Mouse (Mus musculus): ENCODE data around the gene Wdr83os. TPM values are rescaled to one million over a fixed set of nuclear protein-coding genes. Genes with fewer than 3 reads are reported as not detected.

Wdr83os gene
- polyA plus RNA-seq (2012; ENCODE audit: insufficient read depth, insufficient read length, low replicate concordance, missing spikeins): not detected in 2 replicates

DNA sequence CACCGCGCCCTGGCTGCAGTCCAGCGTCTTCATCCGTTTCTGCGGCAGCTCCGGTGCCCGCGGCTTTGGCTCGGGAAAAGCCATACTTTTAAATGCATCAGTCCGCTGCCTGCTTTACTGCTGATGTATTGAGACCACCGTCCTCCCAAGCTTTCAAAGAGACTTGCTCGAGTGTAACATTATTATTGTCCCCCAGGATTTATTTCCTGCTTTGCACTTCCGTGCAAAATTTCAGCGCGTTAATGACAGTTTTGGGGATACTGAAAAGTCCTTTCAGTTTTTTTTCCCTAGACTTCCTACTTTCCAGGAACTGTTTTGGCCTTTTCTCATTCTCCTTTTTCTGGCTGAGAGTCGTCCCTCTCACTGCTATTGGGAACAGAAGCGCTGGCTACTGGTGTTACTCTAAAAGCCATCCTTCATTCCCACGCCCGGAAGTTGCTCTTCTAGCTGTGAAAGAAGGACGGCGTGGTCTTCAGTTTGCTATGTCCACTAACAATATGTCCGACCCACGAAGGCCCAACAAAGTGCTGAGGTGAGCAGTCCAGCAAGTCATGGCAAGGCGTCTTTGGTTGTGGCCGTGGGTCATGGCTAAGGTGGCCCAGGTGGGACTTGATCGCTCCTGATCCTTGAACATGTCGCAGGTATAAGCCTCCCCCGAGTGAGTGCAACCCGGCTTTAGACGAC is at the start of gene Wdr83os:
Gene Wdr83os, plus strand, starts transcription at position 209 of the 684 bp plus-strand sequence.
- H3K27ac ChIP-seq (ENCODE audit: insufficient read depth, low read depth, low read length): peak within 1 kb of the TSS; percentile 55; the same call in 1 of the 2 replicates
- no peak for TF ChIP-seq POLR2A (IDR thresholded peaks at IDR 0.05; ENCODE audit: insufficient read depth, low read depth, low read length)
- TF ChIP-seq CTCF (IDR thresholded peaks at IDR 0.05; ENCODE audit: insufficient read depth, low read depth, low read length): no peak
- H3K4me3 ChIP-seq (ENCODE audit: insufficient read depth, low read depth, low read length): peak within 1 kb of the TSS; percentile 70
- H3K4me1 ChIP-seq (ENCODE audit: control insufficient read depth, insufficient read depth, low read length): peaks cover 22% of the 10 kb centered on the region
- whole genome bisulfite sequencing: under 1% methylated on average over 30 of the region's 30 CpGs

DNA sequence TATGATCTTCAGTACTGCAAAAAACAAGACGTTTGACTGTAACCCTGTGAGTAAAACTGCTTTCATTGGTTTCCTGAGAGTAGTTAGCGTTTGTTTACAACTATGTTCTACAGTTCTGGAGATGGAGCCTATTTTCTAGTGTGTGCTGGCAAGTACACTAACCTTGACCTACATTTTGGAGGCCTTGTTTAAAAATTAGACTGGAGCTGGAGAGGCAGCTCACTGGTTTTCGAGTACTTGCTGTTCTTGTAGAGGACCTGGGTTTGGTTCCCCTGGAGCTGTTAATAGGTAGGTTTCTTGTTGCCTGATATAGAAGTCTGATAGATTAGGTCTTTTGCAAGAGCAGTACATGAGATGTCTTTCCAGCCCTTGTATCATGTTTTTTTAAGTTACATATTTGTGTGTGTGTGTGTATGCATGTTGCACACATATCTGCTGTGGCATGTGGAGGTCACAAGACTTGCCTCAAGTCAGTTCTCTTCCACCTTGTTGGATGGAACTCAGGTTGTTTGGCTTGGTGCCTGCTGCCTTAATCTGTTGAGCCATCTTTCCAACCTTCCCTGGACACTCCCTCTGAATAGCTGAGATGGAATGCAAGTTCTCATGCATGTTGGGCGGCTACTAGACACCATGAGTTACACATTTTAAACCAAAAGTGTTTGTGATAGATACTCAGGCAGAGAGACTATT is 47.8 kb upstream of the Wdr83os start:
- peaks cover 7% of the 10 kb centered on the region for H3K4me1 ChIP-seq (ENCODE audit: control insufficient read depth, insufficient read depth, low read length)
- WGBS: 80% methylated on average over 4 of the region's 4 CpGs
- no peak overlapping the region for H3K27ac ChIP-seq (ENCODE audit: insufficient read depth, low read depth, low read length)
- no peak overlapping the region for H3K4me3 ChIP-seq (ENCODE audit: insufficient read depth, low read depth, low read length)
- no peak for TF ChIP-seq POLR2A (IDR thresholded peaks at IDR 0.05; ENCODE audit: insufficient read depth, low read depth, low read length)

DNA sequence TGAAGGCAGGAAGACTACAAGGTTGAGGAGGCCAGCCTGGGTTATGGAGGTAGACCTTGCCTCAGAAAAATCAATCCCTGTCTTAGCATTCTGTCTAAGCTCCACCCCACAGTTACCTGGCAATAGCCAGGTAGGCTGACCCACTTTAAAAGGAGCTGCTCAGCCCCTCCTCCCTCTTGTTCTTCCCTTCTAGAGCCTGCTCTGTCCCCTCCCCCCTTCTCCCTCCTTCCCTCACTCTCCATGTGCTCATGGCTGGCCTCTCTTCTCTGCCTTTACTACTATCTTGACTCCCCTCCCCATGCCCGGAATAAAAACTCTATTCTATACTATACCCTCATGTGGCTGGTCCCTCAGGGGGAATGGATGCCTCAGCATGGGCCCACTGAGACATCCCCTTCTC is 46.7 kb upstream of the Wdr83os start:
- WGBS: 72% methylated on average over 1 of the region's 1 CpGs
- no peak for TF ChIP-seq CTCF (IDR thresholded peaks at IDR 0.05; ENCODE audit: insufficient read depth, low read depth, low read length)
- TF ChIP-seq POLR2A (IDR thresholded peaks at IDR 0.05; ENCODE audit: insufficient read depth, low read depth, low read length): no peak
- peaks cover 10% of the 10 kb centered on the region for H3K4me1 ChIP-seq (ENCODE audit: control insufficient read depth, insufficient read depth, low read length)
- H3K4me3 ChIP-seq (ENCODE audit: insufficient read depth, low read depth, low read length): no peak overlapping the region
- H3K27ac ChIP-seq (ENCODE audit: insufficient read depth, low read depth, low read length): no peak overlapping the region

DNA sequence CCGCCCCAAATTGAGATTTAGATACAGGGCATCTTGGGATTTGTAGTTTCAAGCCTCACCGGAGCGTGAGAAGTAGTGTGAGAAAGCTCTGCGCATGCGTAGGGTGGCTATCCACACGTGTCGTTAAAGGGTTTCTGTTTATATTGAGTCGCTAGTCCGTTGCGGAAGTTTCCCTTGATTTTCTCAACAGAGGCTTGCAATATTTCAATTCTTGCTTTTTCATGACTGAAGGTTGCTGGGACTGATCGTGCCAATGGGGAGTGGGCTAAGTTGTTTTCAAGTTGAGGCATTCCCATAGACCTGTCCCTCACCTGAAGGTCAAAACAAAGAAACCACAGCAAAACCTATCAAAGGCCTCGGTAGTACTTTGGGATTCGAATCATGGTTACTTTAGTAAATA is 45.8 kb upstream of the Wdr83os start:
- no peak for TF ChIP-seq POLR2A (IDR thresholded peaks at IDR 0.05; ENCODE audit: insufficient read depth, low read depth, low read length)
- TF ChIP-seq CTCF (IDR thresholded peaks at IDR 0.05; ENCODE audit: insufficient read depth, low read depth, low read length): no peak
- peaks cover 6% of the 10 kb centered on the region for H3K4me1 ChIP-seq (ENCODE audit: control insufficient read depth, insufficient read depth, low read length)
- WGBS: 4% methylated on average over 13 of the region's 13 CpGs
- no peak overlapping the region for H3K27ac ChIP-seq (ENCODE audit: insufficient read depth, low read depth, low read length)
- no peak overlapping the region; the same call in 1 of the 2 replicates for H3K4me3 ChIP-seq (ENCODE audit: insufficient read depth, low read depth, low read length)

DNA sequence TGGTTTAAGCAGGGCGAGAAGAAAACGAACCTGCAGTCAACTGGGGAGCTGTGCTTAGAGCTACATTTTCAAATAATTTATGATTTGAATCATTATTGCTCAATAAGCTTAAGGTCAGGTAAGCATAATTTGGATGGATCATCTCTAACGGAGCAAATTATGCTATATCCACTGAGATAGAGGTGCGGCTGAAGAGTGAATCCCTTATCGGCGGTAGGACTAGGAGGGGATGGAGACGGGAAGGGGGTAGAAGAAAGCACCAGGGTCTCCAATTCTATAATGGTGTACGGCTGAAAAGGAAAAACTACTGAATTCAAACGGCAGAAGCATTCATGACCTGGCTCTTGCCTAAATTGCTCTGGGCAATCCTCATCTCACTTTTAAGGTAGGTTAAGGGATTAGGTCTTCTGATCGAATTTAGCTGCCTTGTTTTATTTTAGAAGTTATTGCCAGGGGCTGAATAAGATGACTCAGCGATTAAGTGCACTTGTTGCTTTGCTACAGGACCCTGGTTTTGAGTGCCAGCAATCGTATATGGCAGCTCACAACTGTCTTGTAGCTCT is 45.3 kb upstream of the Wdr83os start:
- TF ChIP-seq CTCF (IDR thresholded peaks at IDR 0.05; ENCODE audit: insufficient read depth, low read depth, low read length): no peak
- no peak for TF ChIP-seq POLR2A (IDR thresholded peaks at IDR 0.05; ENCODE audit: insufficient read depth, low read depth, low read length)
- WGBS: 4% methylated on average over 12 of the region's 12 CpGs
- Histone ChIP-seq H3K4me3 (ENCODE audit: insufficient read depth, low read depth, low read length) (no peak overlapping the region), H3K4me1 (ENCODE audit: control insufficient read depth, insufficient read depth, low read length) (peaks cover 6% of the 10 kb centered on the region), H3K27ac (ENCODE audit: insufficient read depth, low read depth, low read length) (no peak overlapping the region)

DNA sequence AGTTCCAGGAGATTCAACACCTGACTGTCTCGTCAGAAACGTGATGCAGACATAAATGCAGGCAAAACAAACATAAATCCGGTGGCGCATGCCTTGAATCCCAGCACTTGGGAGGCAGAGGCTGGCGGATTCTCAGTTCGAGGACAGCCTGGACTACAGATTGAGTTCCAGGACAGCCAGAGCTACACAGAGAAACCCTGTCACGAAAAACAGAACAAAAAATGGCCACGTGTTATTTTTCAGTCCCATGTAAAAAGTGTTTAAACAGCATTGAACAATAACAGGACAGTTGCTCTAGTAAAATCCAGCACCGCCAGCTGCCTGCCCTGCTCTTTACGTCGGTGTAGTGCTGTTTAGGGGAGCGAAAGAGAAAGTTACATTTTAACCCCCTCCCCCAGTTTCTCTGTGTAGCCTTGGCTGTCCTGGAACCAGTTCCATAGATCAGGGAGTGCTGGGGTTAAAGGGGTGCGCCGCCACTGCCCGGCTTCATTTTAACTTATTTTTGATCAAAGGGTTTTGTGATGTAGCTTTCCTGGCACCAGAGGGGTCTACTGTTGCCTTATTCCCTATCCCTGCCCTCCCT is 44.7 kb upstream of the Wdr83os start:
- Histone ChIP-seq H3K4me3 (ENCODE audit: insufficient read depth, low read depth, low read length) (peak overlapping the region; percentile 70), H3K27ac (ENCODE audit: insufficient read depth, low read depth, low read length) (no peak overlapping the region), H3K4me1 (ENCODE audit: control insufficient read depth, insufficient read depth, low read length) (peaks cover 8% of the 10 kb centered on the region)
- TF ChIP-seq POLR2A (IDR thresholded peaks at IDR 0.05; ENCODE audit: insufficient read depth, low read depth, low read length): no peak
- TF ChIP-seq CTCF (IDR thresholded peaks at IDR 0.05; ENCODE audit: insufficient read depth, low read depth, low read length): no peak
- under 1% methylated on average over 15 of the region's 15 CpGs for WGBS

DNA sequence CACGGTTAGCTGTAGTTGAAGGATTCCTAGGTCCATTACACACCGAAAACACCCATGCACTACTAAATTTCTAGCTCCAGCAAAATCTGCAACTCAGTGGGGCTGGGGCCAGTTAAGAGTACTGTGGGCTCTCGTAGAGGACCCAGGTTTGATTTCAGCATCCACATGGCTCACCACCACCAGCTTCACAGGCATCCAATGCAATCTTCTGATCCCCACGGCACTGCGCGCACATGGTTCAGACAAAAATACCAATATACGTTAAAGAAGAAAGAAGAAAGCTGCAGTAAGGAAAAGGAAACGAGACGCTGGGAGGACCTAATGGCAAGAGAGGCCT is 44.2 kb upstream of the Wdr83os start:
- TF ChIP-seq POLR2A (IDR thresholded peaks at IDR 0.05; ENCODE audit: insufficient read depth, low read depth, low read length) (no peak), CTCF (IDR thresholded peaks at IDR 0.05; ENCODE audit: insufficient read depth, low read depth, low read length) (no peak)
- Histone ChIP-seq H3K27ac (ENCODE audit: insufficient read depth, low read depth, low read length) (peak overlapping the region; percentile 81), H3K4me1 (ENCODE audit: control insufficient read depth, insufficient read depth, low read length) (peaks cover 8% of the 10 kb centered on the region), H3K4me3 (ENCODE audit: insufficient read depth, low read depth, low read length) (peak overlapping the region; percentile 70)
- 0% methylated on average over 9 of the region's 9 CpGs for WGBS

DNA sequence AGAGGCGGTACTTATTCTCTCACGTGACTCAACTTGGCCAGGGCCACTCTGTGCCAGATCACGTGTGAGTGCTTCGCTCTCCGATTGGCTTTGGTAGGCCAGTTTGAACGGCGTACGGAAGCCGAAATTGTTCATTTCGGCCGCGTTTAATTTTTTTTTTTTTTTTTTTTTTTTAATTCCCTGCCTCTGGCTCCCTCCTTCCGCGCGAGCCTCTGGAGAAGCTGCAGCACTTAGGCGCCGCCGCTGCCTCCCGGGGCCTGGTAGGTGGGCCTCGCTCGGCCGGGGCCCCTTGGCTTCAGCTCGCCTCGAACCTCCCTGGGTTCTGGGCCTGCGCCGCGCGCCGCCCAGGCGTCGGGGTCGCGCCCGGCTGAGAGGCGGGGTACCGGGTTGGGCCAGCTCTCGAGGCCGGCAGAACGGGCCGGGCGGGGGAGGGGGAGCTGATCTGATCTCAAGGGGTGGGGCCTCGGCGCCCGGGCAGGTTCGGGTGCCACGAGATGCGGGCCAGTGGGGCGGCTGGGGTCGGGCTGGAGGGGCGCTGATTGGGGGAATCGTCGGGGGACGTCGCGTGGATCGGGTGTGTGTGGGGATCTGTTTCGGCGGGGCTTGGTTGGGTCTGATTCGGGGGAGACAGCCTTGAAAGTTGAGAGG is 43.7 kb upstream of the Wdr83os start, which contains the start of gene Tnpo2:
Gene Tnpo2, plus strand, starts transcription at position 198 of the 648 bp plus-strand sequence.
- Histone ChIP-seq H3K27ac (ENCODE audit: insufficient read depth, low read depth, low read length) (peak within 1 kb of the TSS; percentile 98), H3K4me1 (ENCODE audit: control insufficient read depth, insufficient read depth, low read length) (peaks cover 8% of the 10 kb centered on the region), H3K4me3 (ENCODE audit: insufficient read depth, low read depth, low read length) (peak within 1 kb of the TSS; percentile 99)
- peak; percentile 19; the same call in 1 of the 2 replicates for TF ChIP-seq POLR2A (IDR thresholded peaks at IDR 0.05; ENCODE audit: insufficient read depth, low read depth, low read length)
- TF ChIP-seq CTCF (IDR thresholded peaks at IDR 0.05; ENCODE audit: insufficient read depth, low read depth, low read length): no peak
- WGBS: under 1% methylated on average over 59 of the region's 59 CpGs

All from olfactory bulb, adult 2 months (tissue).